Mouse (Mus musculus) lung, postnatal 10 days (tissue): ENCODE data around the gene Mrpl43.

Experiments used
- DNase-seq: peaks from one replicate; pipeline ENCODE4 v3.0.0; 2021

The Mrpl43 gene

DNA sequence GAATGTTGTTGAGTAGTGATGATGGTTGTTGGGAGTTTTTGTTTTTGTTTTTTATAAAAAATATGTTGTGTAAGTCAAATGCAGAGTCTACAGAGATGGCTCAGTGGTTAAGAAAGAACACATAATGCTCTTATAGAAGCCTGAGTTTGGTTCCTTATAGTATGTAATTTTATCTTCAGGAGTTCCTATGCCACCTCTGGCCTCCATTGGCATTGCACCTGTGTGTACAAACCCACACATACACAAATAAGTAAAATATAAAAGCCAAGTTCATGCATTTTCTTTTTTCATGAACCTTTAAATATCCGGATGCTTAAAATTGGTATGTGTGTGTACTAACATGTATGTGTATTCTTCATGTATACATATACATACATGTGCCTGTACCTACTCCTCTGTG lies 40.3 kb downstream of the Mrpl43 start:
- no peak for DNase-seq

DNA sequence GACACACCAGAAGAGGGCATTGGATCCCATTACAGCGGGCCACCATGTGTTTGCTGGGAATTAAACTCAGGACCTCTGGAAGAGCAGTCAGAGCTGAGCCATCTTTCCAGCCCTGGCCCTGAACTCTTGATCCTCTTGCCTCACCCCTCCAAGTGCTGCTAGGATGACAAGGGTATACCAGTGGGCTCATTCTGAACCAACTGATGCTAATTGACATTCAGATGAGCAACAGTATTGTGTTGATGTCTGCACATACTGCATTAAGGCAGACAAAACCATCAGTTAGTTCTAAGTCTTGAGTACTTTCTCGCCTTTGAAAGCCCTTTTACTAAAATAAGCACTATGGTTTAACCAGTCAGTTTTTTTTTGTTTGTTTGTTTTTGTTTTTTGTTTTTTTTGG lies 46.6 kb downstream of the Mrpl43 start:
- no peak for DNase-seq
